Mouse (Mus musculus) heart, embryonic 12.5 days (tissue): ENCODE results near the gene Rita1. TPM values are rescaled to one million over a fixed set of nuclear protein-coding genes. Genes with fewer than 3 reads are reported as not detected.

ENCODE experiments used
- ATAC-seq: fragments of 200-750 bp; cut with Nextera tagmentation; 2 replicates; pipeline ENCODE4 v1.8.0; 2017; ENCODE audit warnings: moderate TSS enrichment, moderate library complexity; ENCODE audit not compliant: insufficient number of reproducible peaks, low FRiP score
- H3K27ac ChIP-seq: fragments of 300-500 bp; sonication (generic); 2 replicates; pipeline ENCODE4 v1.5.1; 2016; ENCODE audit warnings: mild to moderate bottlenecking, moderate library complexity; ENCODE audit not compliant: poor library complexity, severe bottlenecking
- H3K27me3 ChIP-seq: fragments of 300-500 bp; sonication (generic); replicated peaks from 2 replicates; pipeline ENCODE4 v1.6.1; 2016; ENCODE audit warnings: mild to moderate bottlenecking, moderate library complexity
- H3K36me3 ChIP-seq: fragments of 300-500 bp; sonication (generic); 2 replicates; pipeline ENCODE4 v1.6.1; 2016; ENCODE audit warnings: mild to moderate bottlenecking, moderate library complexity
- H3K4me1 ChIP-seq: fragments of 300-500 bp; sonication (generic); replicated peaks from 2 replicates; pipeline ENCODE4 v1.6.1; 2016; ENCODE audit warnings: mild to moderate bottlenecking
- H3K4me2 ChIP-seq: fragments of 300-500 bp; sonication (generic); 2 replicates; pipeline ENCODE4 v1.6.1; 2016; ENCODE audit warnings: mild to moderate bottlenecking, moderate library complexity
- H3K4me3 ChIP-seq: fragments of 300-500 bp; sonication (generic); 2 replicates; pipeline ENCODE4 v1.5.1; 2016; ENCODE audit warnings: mild to moderate bottlenecking
- H3K9ac ChIP-seq: fragments of 300-500 bp; sonication (generic); 2 replicates; pipeline ENCODE4 v1.6.1; 2016; ENCODE audit warnings: mild to moderate bottlenecking, moderate library complexity
- H3K9me3 ChIP-seq: fragments of 300-500 bp; sonication (generic); replicated peaks from 2 replicates; pipeline ENCODE4 v1.6.1; 2016; ENCODE audit warnings: mild to moderate bottlenecking, moderate library complexity
- WGBS: fragments of 180-500 bp; shearing (Covaris S2); methylation state at CpG from one replicate; pipeline ENCODE4 v1.1.7; 2016; 5-methylcytosine and 5-hydroxymethylcytosine counted together
- polyA plus RNA-seq: library from polyadenylated mRNA; unstranded; fragments of >200 nt; fragmentation: Nextera tagmentation; extraction: Ambion mirVana; gene quantifications from 2 replicates; pipeline ENCODE4 v1.2.1, GENCODE M21; 2016

Rita1 gene
- polyA plus RNA-seq, 1 experiment from 2014 or later, result 9.1 TPM

DNA sequence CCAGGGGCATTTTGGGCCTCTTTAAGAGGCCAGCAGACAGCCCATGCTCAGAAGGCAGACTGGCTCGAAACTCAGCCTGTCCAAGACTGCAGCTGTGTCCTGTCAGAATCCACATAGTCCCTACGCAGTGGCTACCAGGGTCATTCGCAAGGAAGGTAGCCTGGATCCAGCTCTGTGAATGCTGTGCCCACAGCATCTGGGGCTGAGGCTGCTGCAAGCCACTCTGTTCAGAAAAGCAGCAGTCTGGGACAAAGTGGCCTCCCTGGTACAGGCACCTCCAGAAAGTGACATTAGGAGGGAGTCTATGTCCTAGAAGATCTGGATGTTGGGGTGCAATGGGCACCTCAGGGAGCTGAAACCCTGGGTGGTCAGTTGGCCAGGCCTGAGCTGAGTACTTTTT, 42.6 kb downstream of the Rita1 start:
- H3K4me1 ChIP-seq, result peaks cover 88% of the 10 kb centered on the region
- 0 out of 2 replicates have a peak overlapping the region, but pooled peaks have one; percentile 29 for H3K9ac ChIP-seq
- no peaks in the 10 kb centered on the region for H3K36me3 ChIP-seq
- H3K27ac ChIP-seq, result no peak overlapping the region
- no peaks in the 10 kb centered on the region for H3K9me3 ChIP-seq
- ATAC-seq, result no peak
- no peak overlapping the region for H3K4me3 ChIP-seq
- WGBS, result 82% methylated on average over 3 of the region's 3 CpGs
- H3K4me2 ChIP-seq, result no peak overlapping the region
- H3K27me3 ChIP-seq, result no peaks in the 10 kb centered on the region

DNA sequence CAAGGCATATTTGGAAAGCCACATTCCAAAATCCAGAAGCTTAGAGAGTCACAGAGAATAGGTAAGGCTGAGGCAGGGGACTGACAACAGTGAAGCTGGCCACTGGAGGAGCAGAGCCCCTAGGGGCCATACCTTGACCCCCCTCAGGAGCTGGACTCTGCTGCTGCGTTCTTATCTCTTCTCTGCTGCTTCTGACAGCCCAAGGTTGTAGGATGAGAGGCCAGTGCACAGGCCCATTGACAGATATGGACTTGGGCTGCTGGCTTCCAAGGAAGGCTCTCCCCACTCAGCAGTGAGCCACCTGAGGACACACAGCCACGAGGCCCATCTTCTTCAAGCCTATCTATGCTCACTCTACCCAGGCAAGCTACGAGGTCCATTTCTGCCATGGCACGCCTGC, 43.4 kb downstream of the Rita1 start:
- no peak for ATAC-seq
- Histone ChIP-seq H3K9me3 (no peaks in the 10 kb centered on the region), H3K4me3 (no peak overlapping the region), H3K27me3 (no peaks in the 10 kb centered on the region), H3K36me3 (no peaks in the 10 kb centered on the region), H3K4me2 (no peak overlapping the region), H3K4me1 (peaks cover 86% of the 10 kb centered on the region), H3K27ac (no peak overlapping the region), H3K9ac (no peak overlapping the region)
- WGBS, result 48% methylated on average over 4 of the region's 4 CpGs

DNA sequence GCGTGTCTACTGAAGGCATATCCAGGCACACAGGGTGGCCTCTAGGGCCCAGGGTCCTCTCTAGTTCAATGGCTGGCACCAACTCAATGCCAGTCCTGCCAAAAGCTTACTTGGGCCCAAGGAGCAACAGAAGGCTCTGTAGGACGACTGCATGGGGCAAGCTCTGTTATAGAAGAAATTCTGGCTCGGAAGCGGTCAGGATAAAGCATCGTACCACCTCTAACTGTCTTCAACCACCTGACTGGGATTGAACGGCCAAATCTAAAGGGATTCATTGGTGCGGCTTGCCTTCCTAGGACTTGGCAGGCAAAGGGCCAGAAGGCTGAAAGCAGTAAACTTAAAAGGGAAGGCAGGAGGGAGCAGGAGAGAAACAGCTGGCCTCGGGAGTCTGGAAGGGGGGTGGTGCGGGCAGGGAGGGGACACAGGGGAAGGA, 44.0 kb downstream of the Rita1 start:
- H3K4me1 ChIP-seq, result peaks cover 86% of the 10 kb centered on the region
- no peaks in the 10 kb centered on the region for H3K36me3 ChIP-seq
- WGBS, result 67% methylated on average over 9 of the region's 9 CpGs
- H3K9me3 ChIP-seq, result no peaks in the 10 kb centered on the region
- ATAC-seq, result no peak
- H3K27ac ChIP-seq, result no peak overlapping the region
- H3K27me3 ChIP-seq, result no peaks in the 10 kb centered on the region
- no peak overlapping the region for H3K4me3 ChIP-seq
- H3K9ac ChIP-seq, result no peak overlapping the region
- H3K4me2 ChIP-seq, result no peak overlapping the region

DNA sequence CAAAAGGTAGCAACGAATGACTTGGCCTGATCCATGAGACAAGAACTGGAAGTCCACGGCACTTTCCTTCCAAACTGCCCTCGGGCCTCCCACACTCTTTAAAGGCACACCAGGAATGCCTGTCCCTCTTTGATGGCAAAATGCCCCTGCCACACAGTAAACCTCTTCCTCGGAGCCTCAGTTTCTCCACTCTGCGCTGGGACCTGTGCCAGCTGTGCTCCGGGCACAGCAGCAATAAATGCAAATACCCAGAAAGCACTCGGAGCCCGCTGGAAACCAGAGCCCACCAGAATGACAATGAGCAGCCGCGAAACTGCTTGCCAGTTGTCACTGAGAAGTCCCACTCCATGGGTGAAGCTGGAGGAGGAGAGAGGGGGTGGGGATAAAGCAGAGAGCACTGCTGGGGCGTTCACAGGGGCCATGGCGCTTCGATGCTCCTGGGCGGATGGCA, 44.6 kb downstream of the Rita1 start:
- Histone ChIP-seq H3K9me3 (no peaks in the 10 kb centered on the region), H3K4me1 (peaks cover 89% of the 10 kb centered on the region), H3K4me2 (no peak overlapping the region), H3K4me3 (no peak overlapping the region), H3K9ac (no peak overlapping the region), H3K27me3 (no peaks in the 10 kb centered on the region), H3K36me3 (no peaks in the 10 kb centered on the region), H3K27ac (no peak overlapping the region)
- no peak for ATAC-seq
- 63% methylated on average over 14 of the region's 14 CpGs for WGBS

DNA sequence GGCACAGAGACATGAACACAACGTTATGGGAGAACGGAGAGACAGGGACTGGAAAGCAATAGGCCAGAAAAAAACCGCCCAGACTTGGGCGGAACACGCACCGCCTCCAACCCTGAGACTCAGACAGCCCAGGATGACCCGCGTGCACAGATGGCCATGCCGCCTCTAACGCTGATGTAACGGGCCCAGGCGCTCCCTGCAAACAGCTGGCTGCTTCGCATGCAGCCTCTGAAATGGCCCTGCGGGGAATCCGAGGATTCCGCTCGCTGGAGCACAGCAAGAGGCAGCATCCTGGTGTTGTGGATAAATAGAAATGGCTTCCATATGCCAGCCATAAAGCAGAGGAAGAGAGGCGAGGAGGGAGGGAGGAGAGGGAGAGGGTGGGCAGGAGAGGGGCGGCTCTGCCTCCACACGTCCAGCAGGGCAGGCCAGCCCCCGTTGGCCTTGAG, 45.1 kb downstream of the Rita1 start:
- Histone ChIP-seq H3K4me1 (peaks cover 91% of the 10 kb centered on the region), H3K4me2 (no peak overlapping the region), H3K27me3 (no peaks in the 10 kb centered on the region), H3K4me3 (no peak overlapping the region), H3K9me3 (no peaks in the 10 kb centered on the region), H3K9ac (0 out of 2 replicates have a peak overlapping the region, but pooled peaks have one; percentile 19), H3K36me3 (no peaks in the 10 kb centered on the region), H3K27ac (peak overlapping the region; percentile 64; the same call in 1 of the 2 replicates)
- ATAC-seq, result no peak
- WGBS, result 49% methylated on average over 21 of the region's 21 CpGs

DNA sequence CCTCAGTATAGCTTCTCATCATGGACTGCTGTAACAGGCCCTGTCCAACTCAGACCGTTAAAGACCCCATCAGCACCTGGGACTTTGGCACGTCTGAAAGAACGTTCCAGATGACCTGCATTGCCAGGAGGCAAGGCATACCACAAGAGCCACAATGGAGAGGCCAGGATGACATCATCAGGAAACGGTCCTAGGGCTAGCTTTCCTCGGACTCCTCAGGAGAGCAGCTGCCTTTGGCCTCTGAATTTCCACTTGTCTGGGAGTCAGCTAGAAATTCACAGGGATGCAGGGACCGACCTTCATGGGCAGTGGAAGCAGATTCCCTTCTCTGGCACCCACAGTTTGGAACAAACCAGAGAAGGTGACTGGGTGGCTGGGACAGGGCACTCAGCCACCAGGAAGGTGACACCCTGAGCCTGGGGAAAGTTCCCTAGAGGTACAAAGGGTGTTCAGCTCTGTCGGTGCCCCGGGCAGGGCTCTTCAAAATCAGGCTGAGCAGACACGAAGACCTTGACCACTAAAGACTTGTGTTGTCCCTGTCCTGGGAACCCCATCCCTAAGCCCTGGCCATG, 45.6 kb downstream of the Rita1 start:
- H3K4me2 ChIP-seq, result no peak overlapping the region
- no peaks in the 10 kb centered on the region for H3K9me3 ChIP-seq
- H3K27me3 ChIP-seq, result no peaks in the 10 kb centered on the region
- 0 out of 2 replicates have a peak overlapping the region, but pooled peaks have one; percentile 19 for H3K9ac ChIP-seq
- H3K4me1 ChIP-seq, result peaks cover 88% of the 10 kb centered on the region
- peak overlapping the region; percentile 64 for H3K27ac ChIP-seq
- ATAC-seq, result no peak
- no peaks in the 10 kb centered on the region for H3K36me3 ChIP-seq
- WGBS, result 42% methylated on average over 9 of the region's 9 CpGs
- H3K4me3 ChIP-seq, result no peak overlapping the region

DNA sequence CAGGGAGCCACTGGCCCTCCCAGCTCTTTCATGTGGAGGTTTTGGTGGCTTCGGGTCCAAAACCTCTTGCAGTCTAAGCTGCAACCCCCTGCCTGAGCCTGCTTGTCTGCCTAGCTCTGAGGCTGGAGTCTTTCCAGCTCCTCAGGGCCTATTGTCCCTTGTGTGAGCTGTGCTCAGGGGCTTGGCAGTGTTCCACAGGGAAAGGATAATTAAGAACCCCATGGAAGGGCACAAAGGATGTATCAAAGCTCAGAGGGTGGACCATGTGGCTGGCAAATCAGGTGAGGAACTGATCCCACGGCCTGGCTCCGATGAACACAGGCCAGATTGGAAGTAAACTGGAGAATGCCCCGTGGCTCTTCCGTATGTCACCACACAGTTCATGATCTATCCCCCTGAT, 46.3 kb downstream of the Rita1 start:
- Histone ChIP-seq H3K4me2 (no peak overlapping the region), H3K27me3 (no peaks in the 10 kb centered on the region), H3K4me1 (peaks cover 83% of the 10 kb centered on the region), H3K9me3 (no peaks in the 10 kb centered on the region), H3K4me3 (no peak overlapping the region), H3K36me3 (no peaks in the 10 kb centered on the region), H3K27ac (peak overlapping the region; percentile 64), H3K9ac (peak overlapping the region; percentile 10; the same call in 1 of the 2 replicates)
- 66% methylated on average over 5 of the region's 5 CpGs for WGBS
- ATAC-seq, result no peak

DNA sequence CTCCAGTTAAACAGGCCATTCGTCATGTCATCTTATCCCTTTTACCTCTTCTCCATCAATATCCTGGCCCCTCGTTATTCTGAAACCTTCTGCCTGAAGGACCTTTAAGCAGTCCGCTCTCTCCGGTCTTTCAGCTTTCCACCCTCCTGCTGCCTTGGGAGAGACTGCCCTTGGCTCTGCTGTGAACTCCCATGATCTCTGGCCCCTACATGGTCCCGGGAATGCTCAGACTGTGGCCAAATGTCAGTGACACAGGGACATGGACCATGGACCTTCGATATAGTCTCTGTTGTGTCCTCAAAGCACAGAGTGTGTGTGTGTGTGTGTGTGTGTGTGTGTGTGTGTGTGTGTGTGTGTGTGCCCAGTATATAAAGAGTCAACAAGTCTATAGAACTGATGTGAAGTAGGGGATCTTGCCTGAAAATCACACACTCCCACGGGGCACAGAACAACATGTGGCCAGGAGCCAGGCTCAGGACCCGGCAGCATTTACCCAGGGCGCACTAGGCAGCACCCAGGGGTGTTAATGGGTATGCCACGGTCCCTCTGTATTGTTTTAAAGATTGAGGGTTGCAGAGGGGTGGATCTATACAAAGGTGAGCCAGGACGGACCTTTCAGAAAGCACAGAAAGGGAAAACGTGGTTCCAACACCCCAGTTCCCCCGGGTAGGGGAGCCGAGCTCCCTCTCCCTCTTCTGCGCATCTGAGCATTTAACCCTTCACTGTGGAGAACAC, 47.1 kb downstream of the Rita1 start:
- no peaks in the 10 kb centered on the region for H3K27me3 ChIP-seq
- no peak overlapping the region for H3K4me2 ChIP-seq
- H3K9ac ChIP-seq, result no peak overlapping the region
- peaks cover 82% of the 10 kb centered on the region for H3K4me1 ChIP-seq
- peak overlapping the region; percentile 64 for H3K27ac ChIP-seq
- ATAC-seq, result no peak
- no peaks in the 10 kb centered on the region for H3K36me3 ChIP-seq
- 67% methylated on average over 15 of the region's 15 CpGs for WGBS
- H3K9me3 ChIP-seq, result no peaks in the 10 kb centered on the region
- H3K4me3 ChIP-seq, result no peak overlapping the region

DNA sequence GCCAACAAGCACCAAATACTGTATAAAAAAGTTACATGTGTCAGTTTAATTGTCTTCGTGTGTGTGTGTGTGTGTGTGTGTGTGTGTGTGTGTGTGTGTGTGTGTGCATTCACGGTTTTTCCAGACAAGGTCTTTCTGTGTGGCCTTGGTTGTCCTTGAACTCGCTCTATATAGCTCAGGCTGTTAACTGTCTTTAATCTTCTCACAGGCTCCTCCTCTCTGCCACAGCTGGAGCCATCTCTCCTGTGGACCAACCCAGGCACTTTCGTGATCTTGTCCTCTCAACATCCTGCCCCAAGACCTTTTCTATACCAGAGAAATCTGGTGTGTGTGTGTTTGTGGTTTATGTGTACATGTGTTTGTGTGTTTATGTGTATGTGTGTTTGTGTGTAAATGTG, 48.5 kb downstream of the Rita1 start:
- WGBS, result 41% methylated on average over 4 of the region's 4 CpGs
- H3K9me3 ChIP-seq, result no peaks in the 10 kb centered on the region
- no peak overlapping the region for H3K4me3 ChIP-seq
- peak overlapping the region; percentile 72 for H3K27ac ChIP-seq
- H3K36me3 ChIP-seq, result no peaks in the 10 kb centered on the region
- H3K9ac ChIP-seq, result no peak overlapping the region
- no peaks in the 10 kb centered on the region for H3K27me3 ChIP-seq
- ATAC-seq, result no peak
- no peak overlapping the region for H3K4me2 ChIP-seq
- peaks cover 79% of the 10 kb centered on the region for H3K4me1 ChIP-seq

DNA sequence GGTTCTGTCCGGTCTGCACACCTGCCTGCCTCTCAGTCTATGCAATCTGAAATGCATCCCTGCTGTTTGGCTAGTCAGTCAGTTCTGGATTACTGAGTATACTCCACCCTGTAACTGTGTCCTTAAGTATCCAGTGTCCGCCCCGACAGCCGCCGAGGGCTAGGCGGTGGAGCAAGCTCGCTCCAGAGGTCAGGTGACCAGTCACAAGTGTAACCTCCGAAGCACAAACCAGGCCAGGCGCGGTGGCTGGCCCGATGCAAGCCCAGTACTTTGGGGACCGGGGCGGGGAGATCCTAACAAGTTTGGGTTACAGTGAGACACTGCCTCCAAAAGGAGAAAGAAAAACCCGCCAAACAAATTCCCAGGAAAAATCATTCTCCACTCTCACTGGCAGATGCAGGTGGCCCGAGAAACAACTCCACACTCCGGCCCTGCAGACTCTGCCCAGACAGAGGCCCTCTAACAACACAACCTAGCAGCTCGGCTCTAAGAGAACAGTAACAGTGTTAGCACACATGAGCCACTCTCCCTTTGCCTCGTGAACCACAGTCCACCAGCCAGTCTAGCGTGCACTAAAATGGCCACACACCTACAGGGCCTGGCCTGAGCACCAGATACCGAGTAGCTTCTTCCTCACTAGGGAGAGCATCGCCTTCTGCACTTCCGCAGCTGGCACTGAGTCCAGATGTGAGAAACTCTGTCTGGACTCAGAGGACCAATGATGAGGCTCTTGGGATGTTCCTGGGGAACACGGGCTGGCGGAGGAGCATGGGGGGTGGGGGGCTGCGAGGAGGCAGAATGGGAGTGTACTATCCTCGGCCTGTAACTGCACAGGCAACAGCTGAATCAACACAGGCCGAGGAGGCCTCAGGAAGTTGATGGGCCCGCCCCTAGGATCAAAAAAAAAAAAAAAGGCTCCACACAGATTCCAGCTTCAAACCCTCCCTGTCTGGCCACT, 49.2 kb downstream of the Rita1 start:
- no peaks in the 10 kb centered on the region for H3K27me3 ChIP-seq
- no peak overlapping the region for H3K4me3 ChIP-seq
- H3K27ac ChIP-seq, result peak overlapping the region; percentile 72
- H3K4me1 ChIP-seq, result peaks cover 79% of the 10 kb centered on the region
- H3K9me3 ChIP-seq, result no peaks in the 10 kb centered on the region
- ATAC-seq, result peak; percentile 82
- peak overlapping the region; percentile 27; the same call in 1 of the 2 replicates for H3K4me2 ChIP-seq
- WGBS, result 43% methylated on average over 28 of the region's 28 CpGs
- H3K9ac ChIP-seq, result peak overlapping the region; percentile 58; the same call in 1 of the 2 replicates
- no peaks in the 10 kb centered on the region for H3K36me3 ChIP-seq
